In genomic region chr7:133109442-133109841, GRCm38 (mm10) we compare ENCODE assay signal across 20 mouse cellular contexts. TPM values are rescaled to one million over a fixed set of nuclear protein-coding genes. Genes with fewer than 3 reads are reported as not detected.
"Had no signal": no experiment of that assay in that cellular context is flagged by ENCODE, and none has a peak within 500 bp of the region (broad histone marks: within the 10 kb centered on the region; RNA-seq: fewer than 3 reads in every experiment).

No protein-coding gene starts in this region.

- H3K9ac ChIP-seq: liver, embryonic 12.5 days; liver, embryonic 15.5 days; lung, embryonic 15.5 days; midbrain, embryonic 13.5 days; neural tube, embryonic 13.5 days; stomach, embryonic 15.5 days had no signal

- DNase-seq: layer of hippocampus, adult 9-11 months; lung, adult 18-20 months; lung, postnatal 10 days; lung, postnatal 36 days; retina, postnatal 1 day; right cerebral cortex, postnatal 25 days; thymus, postnatal 36 days had no signal

- H3K4me3 ChIP-seq: layer of hippocampus, adult 2 months; liver, embryonic 12.5 days; liver, embryonic 15.5 days; lung, embryonic 15.5 days; midbrain, embryonic 10.5 days; midbrain, embryonic 13.5 days; myocyte; neural tube, embryonic 13.5 days; stomach, embryonic 15.5 days had no signal

- H3K27ac ChIP-seq: kidney, postnatal 0 days; layer of hippocampus, adult 2 months; liver, embryonic 12.5 days; liver, embryonic 15.5 days; midbrain, embryonic 10.5 days; midbrain, embryonic 13.5 days; neural tube, embryonic 13.5 days; stomach, embryonic 15.5 days had no signal

- H3K9me3 ChIP-seq: liver, embryonic 12.5 days; liver, embryonic 15.5 days; lung, embryonic 15.5 days; megakaryocyte, embryonic 14.5 days; midbrain, embryonic 10.5 days; midbrain, embryonic 13.5 days; neural tube, embryonic 13.5 days; stomach, embryonic 15.5 days had no signal

- H3K27me3 ChIP-seq: liver, embryonic 12.5 days; liver, embryonic 15.5 days; lung, embryonic 15.5 days; megakaryocyte, embryonic 14.5 days; midbrain, embryonic 13.5 days; neural tube, embryonic 13.5 days; stomach, embryonic 15.5 days had no signal

- H3K36me3 ChIP-seq: liver, embryonic 12.5 days; liver, embryonic 15.5 days; lung, embryonic 15.5 days; neural tube, embryonic 13.5 days; stomach, embryonic 15.5 days had no signal

RNA-seq across cellular contexts. Expression of gene Fgfr2, which starts 13.7 kb away (rescaled TPM):
- total RNA-seq: monocyte, adult 5-6 weeks; neutrophil, adult 5-6 weeks had no signal
